Mouse (Mus musculus) small intestine, adult 2 months (tissue): ENCODE data around the gene Znhit6. TPM values are rescaled to one million over a fixed set of nuclear protein-coding genes. Genes with fewer than 3 reads are reported as not detected.
A peak's percentile ranks its signal among the peaks of the same experiment; 100 is the strongest.

Experiments used
- H3K27ac ChIP-seq: fragments of 200-500 bp; 2 replicates; pipeline ENCODE4 v1.5.1; 2012; ENCODE audit warnings: low read depth, low read length, control low read depth, inconsistent platforms; ENCODE audit not compliant: insufficient read depth
- H3K27me3 ChIP-seq: fragments of 200-500 bp; 2 replicates; pipeline ENCODE4 v1.6.1; 2012; ENCODE audit warnings: mild to moderate bottlenecking, moderate library complexity, low read length, inconsistent platforms; ENCODE audit not compliant: control insufficient read depth, insufficient read depth
- H3K36me3 ChIP-seq: fragments of 200-500 bp; 2 replicates; pipeline ENCODE4 v1.6.1; 2012; ENCODE audit warnings: mild to moderate bottlenecking, low read length, control low read depth, inconsistent platforms; ENCODE audit not compliant: control insufficient read depth, insufficient read depth
- H3K4me1 ChIP-seq: fragments of 200-500 bp; 2 replicates; pipeline ENCODE4 v1.6.1; 2012; ENCODE audit warnings: low read length, inconsistent platforms, mixed read lengths; ENCODE audit not compliant: control insufficient read depth, insufficient read depth, insufficient read length
- H3K4me3 ChIP-seq: fragments of 200-500 bp; 2 replicates; pipeline ENCODE4 v1.5.1; 2012; ENCODE audit warnings: low read depth, mild to moderate bottlenecking, control low read depth, inconsistent platforms, low read length, moderate library complexity
- CTCF ChIP-seq: fragments of 200-500 bp; IDR thresholded peaks from 2 replicates; pipeline ENCODE4 v1.5.1; 2012; ENCODE audit warnings: low read depth, mild to moderate bottlenecking, control low read depth, inconsistent platforms, low read length, moderate library complexity, mixed read lengths; ENCODE audit not compliant: insufficient replicate concordance, insufficient read length; ENCODE audit errors: extremely low read depth
- POLR2A ChIP-seq: fragments of 200-500 bp; IDR thresholded peaks from 2 replicates; pipeline ENCODE4 v1.6.1; 2012; ENCODE audit warnings: low read depth, mild to moderate bottlenecking, control low read depth, inconsistent platforms, low read length, moderate library complexity
- WGBS: fragments of 180-500 bp; shearing (Covaris S2); methylation state at CpG from one replicate; pipeline ENCODE4 v1.1.7; 2018; 5-methylcytosine and 5-hydroxymethylcytosine counted together
- polyA plus RNA-seq: library from polyadenylated mRNA; depleted of rRNA; stranded (reverse); fragments of >200 nt; gene quantifications from 2 replicates; pipeline ENCODE4 v1.2.3, GENCODE M21; 2012

Gene Znhit6
- polyA plus RNA-seq, 1 experiment: 0.80 TPM

DNA sequence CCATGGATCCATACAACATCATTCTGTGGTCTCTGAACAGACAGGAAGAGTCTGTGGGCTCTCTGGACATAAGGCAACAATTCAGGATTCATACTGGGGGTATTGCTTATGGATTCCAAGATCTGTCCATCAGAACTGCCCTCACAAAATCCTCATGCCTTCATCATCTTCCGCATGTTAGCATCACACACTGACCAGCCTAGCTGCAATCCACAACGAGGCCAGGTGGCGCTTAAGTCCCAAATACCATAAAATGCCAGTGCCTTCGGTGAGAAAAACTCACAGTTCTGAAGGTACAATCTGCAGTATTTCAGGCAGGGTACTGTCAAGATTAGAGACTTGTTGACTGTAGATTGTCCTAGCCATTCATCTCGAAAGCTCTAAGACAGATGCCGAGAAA, 69.5 kb downstream of the Znhit6 start:
- WGBS: 82% methylated on average over 6 of the region's 6 CpGs
- Histone ChIP-seq H3K4me3 (no peak overlapping the region), H3K27me3 (peaks cover 2% of the 10 kb centered on the region; the same call in 1 of the 2 replicates), H3K27ac (no peak overlapping the region), H3K4me1 (no peaks in the 10 kb centered on the region; the same call in 1 of the 2 replicates), H3K36me3 (0 out of 2 replicates have a peak, but pooled peaks cover 1% of the 10 kb centered on the region)
- no peak for TF ChIP-seq POLR2A

- Histone ChIP-seq H3K36me3 (0 out of 2 replicates have a peak, but pooled peaks cover 1% of the 10 kb centered on the region), H3K4me3 (no peak overlapping the region), H3K27me3 (peaks cover 4% of the 10 kb centered on the region; the same call in 1 of the 2 replicates), H3K27ac (no peak overlapping the region), H3K4me1 (no peaks in the 10 kb centered on the region; the same call in 1 of the 2 replicates)
- TF ChIP-seq CTCF: no peak
- TF ChIP-seq POLR2A: no peak
- WGBS: 86% methylated on average over 3 of the region's 3 CpGs
These were observed 70.0 kb downstream of the Znhit6 start for GRCm38 (mm10) chr3:145646009-145646408.

- Histone ChIP-seq H3K27me3 (peaks cover 4% of the 10 kb centered on the region; the same call in 1 of the 2 replicates), H3K4me1 (no peaks in the 10 kb centered on the region; the same call in 1 of the 2 replicates), H3K36me3 (0 out of 2 replicates have a peak, but pooled peaks cover 1% of the 10 kb centered on the region), H3K27ac (no peak overlapping the region), H3K4me3 (no peak overlapping the region)
- 88% methylated on average over 2 of the region's 2 CpGs for WGBS
- TF ChIP-seq CTCF: no peak
- TF ChIP-seq POLR2A: no peak
These were observed 70.7 kb downstream of the Znhit6 start for GRCm38 (mm10) chr3:145646666-145647065.

DNA sequence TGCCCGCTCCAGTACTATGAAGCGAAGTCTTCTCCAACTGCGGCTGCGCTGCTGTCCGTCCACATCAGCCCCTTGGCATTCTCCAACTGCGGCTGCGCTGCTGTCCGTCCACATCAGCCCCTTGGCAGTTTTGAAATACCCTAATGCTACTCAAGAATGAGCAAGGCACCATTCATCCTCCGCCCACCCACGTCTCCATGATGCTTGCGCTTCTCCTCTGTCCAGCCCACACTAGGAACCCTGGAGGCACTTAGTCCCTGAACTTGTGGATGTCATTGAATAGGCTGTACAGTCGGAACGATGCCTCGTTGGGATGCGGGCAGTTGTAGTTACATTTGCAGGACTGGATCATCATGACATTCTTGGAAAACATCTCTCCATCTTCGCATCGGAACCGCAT, 71.4 kb downstream of the Znhit6 start:
- H3K27me3 ChIP-seq: peaks cover 4% of the 10 kb centered on the region; the same call in 1 of the 2 replicates
- H3K36me3 ChIP-seq: 0 out of 2 replicates have a peak, but pooled peaks cover 1% of the 10 kb centered on the region
- no peak overlapping the region for H3K4me3 ChIP-seq
- WGBS: 94% methylated on average over 18 of the region's 18 CpGs
- no peaks in the 10 kb centered on the region; the same call in 1 of the 2 replicates for H3K4me1 ChIP-seq
- no peak for TF ChIP-seq CTCF
- no peak for TF ChIP-seq POLR2A
- H3K27ac ChIP-seq: no peak overlapping the region

GRCm38 (mm10) chr3:145648097-145648931, 72.3 kb downstream of the Znhit6 start:
- TF ChIP-seq POLR2A: no peak
- TF ChIP-seq CTCF: no peak
- 55% methylated on average over 26 of the region's 26 CpGs for WGBS
- no peak overlapping the region; the same call in 1 of the 2 replicates for H3K27ac ChIP-seq

GRCm38 (mm10) chr3:145648991-145649851, 73.2 kb downstream of the Znhit6 start:
- Histone ChIP-seq H3K27ac (peak overlapping the region; percentile 74), H3K4me1 (0 out of 2 replicates have a peak, but pooled peaks cover 4% of the 10 kb centered on the region), H3K36me3 (0 out of 2 replicates have a peak, but pooled peaks cover 1% of the 10 kb centered on the region), H3K27me3 (peaks cover 4% of the 10 kb centered on the region; the same call in 1 of the 2 replicates), H3K4me3 (peak overlapping the region; percentile 78)
- 2% methylated on average over 49 of the region's 49 CpGs for WGBS
- no peak for TF ChIP-seq POLR2A
- peak; percentile 22; the same call in 1 of the 2 replicates for TF ChIP-seq CTCF

More at GRCm38 (mm10) chr3:145648097-145648931, 72.3 kb downstream of the Znhit6 start:
- H3K4me3 ChIP-seq: peak overlapping the region; percentile 78
- peaks cover 4% of the 10 kb centered on the region; the same call in 1 of the 2 replicates for H3K27me3 ChIP-seq
- H3K36me3 ChIP-seq: 0 out of 2 replicates have a peak, but pooled peaks cover 1% of the 10 kb centered on the region
- peaks cover under 1% of the 10 kb centered on the region; the same call in 1 of the 2 replicates for H3K4me1 ChIP-seq
